Mouse (Mus musculus) gastrocnemius, adult 2 months (tissue): ENCODE results near the gene Pfkfb1. TPM values are rescaled to one million over a fixed set of nuclear protein-coding genes. Genes with fewer than 3 reads are reported as not detected.

Source experiments
- DNase-seq: peaks from one replicate; pipeline ENCODE4 v3.0.0; 2022
- H3K27ac ChIP-seq: fragments of 200-600 bp; 2 replicates; pipeline ENCODE4 v1.8.1; 2022; ENCODE audit warnings: mild to moderate bottlenecking
- H3K4me3 ChIP-seq: fragments of 200-600 bp; 2 replicates; pipeline ENCODE4 v1.8.1; 2022; ENCODE audit warnings: mild to moderate bottlenecking, moderate library complexity
- CTCF ChIP-seq: fragments of 200-600 bp; IDR thresholded peaks from 2 replicates; pipeline ENCODE4 v1.8.1; 2022; ENCODE audit warnings: antibody characterized with exemption, mild to moderate bottlenecking, moderate library complexity
- intact Hi-C: fragments of 180-260 bp; cut with DNase I; formaldehyde crosslinking; loops from one replicate; pipeline ENCODE4 v1.15.1; 2025
- long read RNA-seq, 2 experiments: library from polyadenylated mRNA; stranded (forward); transcript quantifications; one replicate each; pipeline ENCODE4 v2.0.0; 2021
- total RNA-seq, 2 experiments: library from RNA; stranded (reverse); gene quantifications; 2 replicates each; pipeline ENCODE4 v1.2.3; 2021

The Pfkfb1 gene
- total RNA-seq = 10 to 100 TPM; 25.4 to 82.6 TPM
- long read RNA-seq, experiment 1, transcript Pfkfb1-201 (14 exons, 1,739 nt) = major isoform, 15 of 21 reads
- long read RNA-seq, experiment 1, partial matches to known transcripts = 1 of 21 reads
- long read RNA-seq, experiment 1, other reads (novel, unspliced or antisense) = 2 of 21 reads
- long read RNA-seq, experiment 2, transcript Pfkfb1-201 (14 exons, 1,739 nt) = major isoform, 42 of 73 reads
- long read RNA-seq, experiment 2, transcript Pfkfb1-202 (14 exons, 1,872 nt) = minor isoform, 20 of 73 reads
- long read RNA-seq, experiment 2, partial matches to known transcripts = 2 of 73 reads
- long read RNA-seq, experiment 2, other reads (novel, unspliced or antisense) = 9 of 73 reads

DNA sequence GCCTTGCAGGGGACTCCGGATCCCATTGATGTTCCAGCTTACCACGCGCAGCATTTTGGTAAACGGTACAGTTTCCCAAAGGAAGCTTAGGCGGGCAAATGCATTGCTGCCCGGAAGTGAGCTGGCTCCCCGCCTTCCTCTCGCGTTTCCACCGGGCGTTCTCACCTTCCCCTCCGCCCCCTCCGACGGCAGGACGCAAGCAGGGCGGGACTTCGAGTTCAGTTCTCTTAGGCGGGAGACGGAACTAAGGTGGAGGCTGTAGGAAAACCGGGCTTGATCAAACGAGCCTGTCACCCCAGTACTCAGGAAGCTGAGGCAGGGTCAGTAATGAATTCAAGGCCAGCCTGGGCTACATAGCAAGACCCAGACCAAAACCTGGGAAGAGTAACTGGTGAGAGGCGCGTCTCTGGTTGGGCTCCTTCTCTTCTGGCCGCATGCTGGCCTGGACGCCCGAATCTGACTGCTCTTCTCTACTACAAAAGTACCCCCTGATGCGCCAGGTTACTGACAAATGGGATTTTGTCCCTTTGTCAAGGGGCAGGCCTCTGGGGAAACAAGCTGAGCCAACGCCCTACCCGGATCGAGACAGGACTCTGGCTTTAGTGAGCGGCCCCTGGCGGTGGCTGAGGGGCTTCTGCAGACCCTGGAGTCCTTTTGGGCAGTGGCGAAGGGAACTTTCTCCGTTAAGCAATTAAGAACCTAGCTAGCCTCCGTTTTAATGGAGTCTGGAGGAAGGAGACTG is at the start of gene Pfkfb1:
TSS of gene Pfkfb1 (plus strand) at position 207 of the 742 bp plus-strand sequence.
- intact Hi-C loops = no loop called here
- peak within 1 kb of the TSS; percentile 84 for H3K27ac ChIP-seq
- peak; percentile 87 for DNase-seq
- H3K4me3 ChIP-seq = peak within 1 kb of the TSS; percentile 76
- peak; percentile 44 for TF ChIP-seq CTCF

DNA sequence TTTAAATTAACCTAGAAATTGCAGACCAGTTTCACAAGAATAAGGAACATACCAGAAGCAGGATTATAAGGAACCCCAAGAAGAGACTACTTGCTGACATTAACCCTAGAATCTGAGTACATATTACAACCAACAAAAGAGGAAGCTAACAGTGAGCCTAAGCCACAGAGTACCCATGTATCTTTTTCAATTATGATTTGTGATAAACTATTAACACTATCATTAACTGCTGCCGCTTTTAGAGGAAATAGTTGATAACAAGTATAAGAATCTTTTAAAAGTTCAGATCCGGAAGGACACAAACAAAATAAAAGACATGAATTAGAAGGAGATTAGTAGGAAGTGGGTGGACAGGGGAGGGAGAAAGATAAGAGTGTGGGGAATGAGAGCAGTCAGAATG is 47.9 kb upstream of the Pfkfb1 start:
- DNase-seq = no peak
- no peak for TF ChIP-seq CTCF
- no peak overlapping the region for H3K27ac ChIP-seq
- intact Hi-C loops = no loop called here
- no peak overlapping the region for H3K4me3 ChIP-seq

DNA sequence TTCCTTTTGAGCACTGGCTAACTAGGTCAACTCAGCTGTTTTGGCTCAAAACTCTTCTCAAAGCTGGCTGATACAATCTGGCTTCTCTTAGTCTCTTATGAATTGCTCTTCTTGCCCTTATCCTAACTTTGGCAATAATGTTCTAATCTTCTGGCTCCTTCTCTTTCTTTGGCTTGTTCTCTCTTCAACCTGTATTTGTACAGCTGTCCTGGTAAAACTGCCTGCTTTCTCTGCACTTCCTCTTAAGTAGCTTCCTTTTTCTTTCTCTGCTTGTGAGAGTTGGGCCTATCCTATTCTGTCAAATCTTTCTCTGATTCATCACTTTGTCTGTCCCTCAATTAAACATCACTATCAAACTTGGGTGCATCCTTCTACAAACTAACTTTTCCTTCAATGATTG is 46.3 kb upstream of the Pfkfb1 start:
- Histone ChIP-seq H3K27ac (no peak overlapping the region), H3K4me3 (no peak overlapping the region)
- TF ChIP-seq CTCF = no peak
- intact Hi-C loops = no loop called here
- DNase-seq = no peak

DNA sequence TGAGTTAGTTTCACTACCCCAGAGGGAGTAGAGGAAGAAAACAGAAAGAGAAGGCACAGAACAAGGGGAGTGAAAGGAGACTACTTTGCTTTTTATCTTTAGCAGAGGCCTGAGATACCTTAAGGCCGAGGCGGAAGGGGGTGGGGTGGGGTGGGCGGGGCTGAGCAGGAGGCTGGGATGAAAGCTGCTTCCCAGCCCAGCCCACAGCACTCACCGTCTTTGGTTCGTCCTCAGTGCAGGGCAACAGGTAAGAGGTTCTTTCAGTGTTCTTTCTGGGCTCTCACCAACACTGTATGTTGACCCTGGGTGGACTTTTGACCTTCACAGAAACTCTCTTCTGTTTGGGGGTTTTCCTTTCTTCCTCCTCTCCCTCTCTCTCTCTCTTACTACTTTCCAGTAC is 40.8 kb upstream of the Pfkfb1 start, which contains the start of gene Alas2:
TSS of gene Alas2 (plus strand) at position 137 of the 400 bp plus-strand sequence.
- no peak for TF ChIP-seq CTCF
- DNase-seq = no peak
- Histone ChIP-seq H3K4me3 (no peak within 1 kb of the TSS), H3K27ac (no peak within 1 kb of the TSS)
- intact Hi-C loops = no loop called here

DNA sequence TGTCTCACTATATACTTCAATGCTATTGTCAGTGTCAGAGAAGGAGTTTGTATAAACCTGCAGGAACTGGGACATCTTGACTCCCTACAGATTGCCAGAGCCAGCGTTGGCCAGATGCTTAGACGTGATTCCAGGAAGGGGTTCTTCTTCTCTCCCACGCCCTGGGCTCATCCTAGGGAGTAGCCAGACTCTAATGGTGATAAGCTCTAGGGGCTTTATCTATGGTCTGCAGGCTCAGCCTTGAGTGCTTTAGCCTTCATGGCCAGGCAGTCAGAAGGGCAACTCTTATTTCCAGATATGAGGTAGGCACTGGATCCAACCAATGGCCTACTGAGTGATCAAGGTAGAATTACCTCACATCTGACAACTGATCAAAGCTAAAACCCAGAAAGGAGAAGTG is 38.4 kb upstream of the Pfkfb1 start:
- no peak overlapping the region for H3K4me3 ChIP-seq
- TF ChIP-seq CTCF = no peak
- DNase-seq = no peak
- no peak overlapping the region for H3K27ac ChIP-seq
- intact Hi-C loops = no loop called here

DNA sequence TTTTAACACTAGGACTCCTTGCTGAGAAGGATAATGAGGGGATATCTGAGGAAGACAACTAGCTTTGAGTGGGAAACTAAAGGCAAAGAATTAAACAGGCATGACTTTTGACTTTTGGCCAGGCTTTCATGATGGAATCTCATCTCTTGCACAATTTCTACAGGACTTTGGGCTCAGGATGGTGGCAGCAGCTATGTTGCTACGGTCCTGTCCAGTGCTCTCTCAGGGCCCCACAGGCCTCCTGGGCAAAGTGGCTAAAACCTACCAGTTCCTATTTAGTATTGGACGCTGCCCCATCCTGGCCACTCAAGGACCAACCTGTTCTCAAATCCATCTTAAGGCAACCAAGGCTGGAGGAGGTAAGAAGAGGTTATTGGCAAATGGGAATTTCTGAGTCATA is 36.0 kb upstream of the Pfkfb1 start:
- intact Hi-C loops = no loop called here
- DNase-seq = no peak
- TF ChIP-seq CTCF = no peak
- Histone ChIP-seq H3K4me3 (no peak overlapping the region), H3K27ac (no peak overlapping the region)

DNA sequence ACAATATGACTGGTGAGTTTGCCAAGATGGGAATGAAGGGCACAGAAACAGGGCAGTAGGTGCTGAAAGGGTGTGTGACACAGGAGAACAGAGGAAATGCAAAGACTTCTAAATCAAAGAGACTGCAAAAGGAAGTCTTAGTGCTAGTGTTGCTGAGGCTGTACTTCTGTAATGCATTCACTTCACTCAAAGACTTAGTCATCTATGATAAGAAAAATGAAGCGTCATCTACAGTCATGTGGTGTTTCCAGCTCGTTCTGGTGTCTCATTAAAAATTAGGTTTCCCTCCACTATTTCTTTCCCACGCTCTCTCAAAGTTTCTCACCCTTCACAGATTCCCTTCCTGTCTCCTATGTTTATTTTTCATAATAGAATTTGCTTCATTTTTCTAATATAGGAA is 34.0 kb upstream of the Pfkfb1 start:
- intact Hi-C loops = no loop called here
- TF ChIP-seq CTCF = no peak

DNA sequence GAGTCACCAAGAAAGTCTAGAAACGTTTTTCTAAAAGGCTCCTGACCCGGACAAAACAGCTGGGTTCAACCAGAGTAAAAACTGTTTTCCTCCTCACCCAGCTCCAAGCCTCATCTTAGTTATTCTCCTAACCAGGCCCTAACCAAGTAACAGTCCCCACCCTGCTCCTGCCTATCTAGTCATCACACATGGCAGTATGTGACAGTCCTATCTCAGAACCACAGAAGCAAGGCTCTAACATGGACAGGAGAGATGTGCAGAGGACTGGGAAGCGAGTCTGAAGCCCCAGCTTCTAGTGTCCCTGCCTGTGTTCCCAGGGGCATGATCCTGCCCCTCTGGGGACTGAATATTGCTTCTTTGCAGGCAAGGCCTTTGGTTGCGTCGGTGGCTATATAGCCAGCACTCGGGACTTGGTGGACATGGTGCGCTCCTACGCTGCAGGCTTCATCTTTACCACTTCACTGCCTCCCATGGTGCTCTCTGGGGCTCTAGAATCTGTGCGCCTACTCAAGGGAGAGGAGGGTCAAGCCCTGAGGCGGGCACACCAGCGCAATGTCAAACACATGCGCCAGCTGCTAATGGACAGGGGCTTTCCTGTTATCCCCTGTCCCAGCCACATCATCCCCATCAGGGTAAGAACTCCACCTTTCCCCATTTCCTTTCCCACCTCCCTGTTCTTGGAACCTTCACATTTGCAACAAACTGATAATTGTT is 23.2 kb upstream of the Pfkfb1 start:
- no peak overlapping the region for H3K27ac ChIP-seq
- DNase-seq = no peak
- H3K4me3 ChIP-seq = no peak overlapping the region
- intact Hi-C loops = no loop called here
- TF ChIP-seq CTCF = no peak

More for the DNA sequence above, 34.0 kb upstream of the Pfkfb1 start:
- Histone ChIP-seq H3K4me3 (no peak overlapping the region), H3K27ac (no peak overlapping the region)
- DNase-seq = no peak

DNA sequence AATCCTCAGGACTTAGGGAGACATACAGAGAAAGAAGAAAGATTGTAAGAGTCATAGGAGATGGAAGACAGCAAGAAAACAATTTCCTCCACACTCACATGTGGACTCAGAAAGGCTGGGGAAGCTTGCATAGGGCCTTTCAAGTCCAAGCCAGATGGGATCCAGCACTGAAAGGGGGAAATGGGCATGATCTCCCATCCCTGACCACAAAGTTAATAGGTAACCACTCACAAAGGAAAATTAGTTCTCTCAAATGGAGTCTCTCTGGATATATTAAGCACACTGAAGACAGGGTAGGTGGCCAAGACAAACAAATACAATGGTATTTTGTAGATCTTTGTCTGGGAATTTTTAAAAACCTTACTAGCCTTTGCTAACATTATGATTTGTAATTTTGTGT is 6.1 kb upstream of the Pfkfb1 start:
- TF ChIP-seq CTCF = no peak
- DNase-seq = no peak
- no peak overlapping the region for H3K4me3 ChIP-seq
- no peak overlapping the region for H3K27ac ChIP-seq
- intact Hi-C loops = no loop called here

DNA sequence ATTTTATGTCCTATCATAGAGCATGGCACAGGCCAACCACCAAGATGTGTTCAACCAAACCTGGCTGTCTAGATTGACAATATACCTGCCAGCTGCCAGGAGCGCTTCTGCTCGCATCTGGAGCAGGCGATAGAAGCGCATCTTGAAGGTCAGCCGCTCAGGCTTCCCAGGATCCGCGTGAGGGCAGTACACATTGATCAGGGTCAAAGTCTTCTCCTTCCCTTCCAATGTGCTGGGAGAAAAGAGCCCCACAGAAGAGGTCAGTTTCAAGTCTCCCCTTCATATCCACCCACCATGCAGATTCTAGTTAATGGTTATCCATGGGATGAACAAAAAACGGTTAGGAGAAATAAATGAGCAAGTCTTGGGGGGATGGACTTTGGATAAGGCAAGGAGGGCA is 2.9 kb upstream of the Pfkfb1 start:
- intact Hi-C loops = no loop called here

DNA sequence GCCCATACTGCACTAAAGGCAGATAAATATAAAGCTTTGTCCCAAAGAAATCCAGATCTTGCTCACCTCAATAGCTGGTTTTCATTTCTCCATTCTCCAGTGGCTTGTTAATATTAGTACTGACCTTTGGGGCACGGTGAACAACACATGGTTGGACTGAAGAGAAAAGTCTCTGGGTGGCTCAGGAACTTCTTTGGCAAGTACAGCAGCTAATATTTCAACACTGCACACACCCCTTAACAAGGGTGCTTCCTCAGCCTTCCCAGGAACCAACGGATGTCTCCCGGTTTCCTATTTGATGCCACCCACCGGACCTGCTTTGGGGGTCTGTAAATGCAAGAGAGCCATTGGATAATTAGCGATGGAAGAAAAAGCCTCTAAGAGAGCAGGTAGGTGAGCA is 1.7 kb downstream of the Pfkfb1 start, which contains the start of gene Apex2:
TSS of gene Apex2 (minus strand) at position 173 of the 400 bp plus-strand sequence.
- Histone ChIP-seq H3K27ac (peak within 1 kb of the TSS; percentile 84), H3K4me3 (peak within 1 kb of the TSS; percentile 76)
- DNase-seq = peak; percentile 32
- TF ChIP-seq CTCF = no peak
- intact Hi-C loops = loop anchor here (10.0 kb wide), 1 partner anchor 365 kb away; no protein-coding TSS in a partner anchor

More for the DNA sequence above, 2.9 kb upstream of the Pfkfb1 start:
- no peak for DNase-seq
- H3K4me3 ChIP-seq = no peak overlapping the region
- no peak for TF ChIP-seq CTCF
- H3K27ac ChIP-seq = no peak overlapping the region

DNA sequence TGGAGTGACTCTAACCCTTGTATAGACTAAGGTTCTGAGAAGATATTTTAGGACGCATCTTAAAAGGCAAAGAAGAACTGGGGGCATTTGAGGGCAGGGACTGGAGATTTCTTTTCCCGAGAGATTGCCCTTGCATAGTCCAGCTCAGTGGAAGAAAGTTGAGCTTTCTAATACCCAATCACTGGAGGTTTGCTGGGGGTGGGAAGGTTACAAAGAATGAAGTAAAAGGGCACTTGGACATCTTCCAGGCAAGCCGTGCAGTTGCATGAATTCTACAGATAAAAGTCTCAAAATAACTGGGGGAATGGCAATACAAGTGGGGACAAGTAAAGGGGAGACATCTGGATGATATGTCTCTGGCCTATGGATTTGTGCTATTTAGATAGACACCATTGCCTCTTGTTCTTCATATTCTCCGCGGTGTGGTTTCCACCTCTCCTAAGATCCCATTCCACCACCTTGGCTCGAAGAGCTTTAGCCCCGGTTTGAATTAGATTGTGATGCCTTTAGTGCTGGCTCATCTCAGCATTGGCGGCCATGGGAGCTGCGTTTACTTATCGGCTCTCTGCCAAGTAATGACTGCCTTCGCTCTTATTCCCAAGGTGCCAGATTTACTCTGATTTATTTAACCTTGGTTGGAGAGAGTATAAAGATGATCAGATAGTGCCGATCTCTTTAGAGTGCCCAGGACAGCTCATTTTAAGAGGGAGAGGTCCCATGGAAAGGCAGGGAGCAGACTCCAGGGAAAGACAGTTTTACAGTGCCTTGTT is 5.4 kb downstream of the Pfkfb1 start:
- peak; percentile 39 for DNase-seq
- Histone ChIP-seq H3K4me3 (peak overlapping the region; percentile 60), H3K27ac (peak overlapping the region; percentile 84)
- intact Hi-C loops = loop anchor here (10.0 kb wide), 1 partner anchor 361 kb away; no protein-coding TSS in a partner anchor
- no peak for TF ChIP-seq CTCF
